Mouse (Mus musculus) C2C12 (cell line): ENCODE measurements around the gene Sec62.

Experiments used
- CEBPB ChIP-seq: IDR thresholded peaks from one replicate; pipeline ENCODE4 v1.6.1; 2011; ENCODE audit warnings: low read depth, mild to moderate bottlenecking, control low read depth, moderate library complexity
- CTCF ChIP-seq: IDR thresholded peaks from one replicate; pipeline ENCODE4 v1.5.1; 2011; ENCODE audit not compliant: control insufficient read depth, insufficient read depth, insufficient read length
- FOSL1 ChIP-seq: IDR thresholded peaks from one replicate; pipeline ENCODE4 v1.8.0; 2011; ENCODE audit warnings: mild to moderate bottlenecking, low read length; ENCODE audit not compliant: poor library complexity, insufficient read depth, severe bottlenecking
- MAX ChIP-seq: IDR thresholded peaks from one replicate; pipeline ENCODE4 v1.6.1; 2011; ENCODE audit warnings: mild to moderate bottlenecking, control low read depth
- MYOD1 ChIP-seq: IDR thresholded peaks from one replicate; pipeline ENCODE4 v1.6.1; 2011; ENCODE audit warnings: low read depth; ENCODE audit not compliant: control insufficient read depth, insufficient read length
- USF1 ChIP-seq: IDR thresholded peaks from one replicate; pipeline ENCODE4 v1.6.1; 2011; ENCODE audit warnings: low read depth, mild to moderate bottlenecking, control low read depth, moderate library complexity

- TF ChIP-seq FOSL1 (no peak), MAX (no peak), CTCF (no peak), USF1 (no peak), CEBPB (no peak), MYOD1 (no peak)
Measured at GRCm38 (mm10) chr3:30853596-30853995, 60.9 kb downstream of the Sec62 start.
